Mouse (Mus musculus) stomach, embryonic 14.5 days (tissue): Measurements from ENCODE around the gene Zbtb8b. TPM values are rescaled to one million over a fixed set of nuclear protein-coding genes. Genes with fewer than 3 reads are reported as not detected.
"Not testable (repeated sequence)": the region's sequence is repeated elsewhere in the genome, so short reads cannot be mapped to it uniquely, and the experiment has no call there.

Source experiments
- ATAC-seq: fragments of 200-750 bp; cut with Nextera tagmentation; 2 replicates; pipeline ENCODE4 v1.8.0; 2017; ENCODE audit warnings: low read depth, moderate TSS enrichment; ENCODE audit not compliant: insufficient number of reproducible peaks, insufficient read depth, low FRiP score
- H3K27ac ChIP-seq: fragments of 300-500 bp; sonication (generic); 2 replicates; pipeline ENCODE4 v1.5.1; 2014; ENCODE audit warnings: mild to moderate bottlenecking, low read length, moderate library complexity, mixed read lengths
- H3K27me3 ChIP-seq: fragments of 300-500 bp; sonication (generic); 2 replicates; pipeline ENCODE4 v1.6.1; 2014; ENCODE audit warnings: low read length, control low read depth, mixed read lengths; ENCODE audit not compliant: control insufficient read depth, insufficient read depth
- H3K36me3 ChIP-seq: fragments of 300-500 bp; sonication (generic); 2 replicates; pipeline ENCODE4 v1.6.1; 2014; ENCODE audit warnings: mild to moderate bottlenecking, control low read depth, low read length, moderate library complexity, mixed read lengths; ENCODE audit not compliant: control insufficient read depth, insufficient read depth
- H3K4me1 ChIP-seq: fragments of 300-500 bp; sonication (generic); 2 replicates; pipeline ENCODE4 v1.6.1; 2014; ENCODE audit warnings: low read length, control low read depth, mixed read lengths; ENCODE audit not compliant: control insufficient read depth, insufficient read depth
- H3K4me2 ChIP-seq: fragments of 300-500 bp; sonication (generic); replicated peaks from 2 replicates; pipeline ENCODE4 v1.6.1; 2014; ENCODE audit warnings: low read depth, low read length, control low read depth
- H3K4me3 ChIP-seq: fragments of 300-500 bp; sonication (generic); 2 replicates; pipeline ENCODE4 v1.5.1; 2014; ENCODE audit warnings: low read depth, low read length, control low read depth
- H3K9ac ChIP-seq: fragments of 300-500 bp; sonication (generic); replicated peaks from 2 replicates; pipeline ENCODE4 v1.6.1; 2014; ENCODE audit warnings: low read depth, mild to moderate bottlenecking, control low read depth, low read length, moderate library complexity, mixed read lengths
- H3K9me3 ChIP-seq: fragments of 300-500 bp; sonication (generic); 2 replicates; pipeline ENCODE4 v1.6.1; 2016; ENCODE audit warnings: low read depth, low read length, control low read depth; ENCODE audit not compliant: control insufficient read depth
- WGBS: fragments of 180-500 bp; shearing (Covaris S2); extraction: QIAGEN DNeasy Blood & Tissue Kit; methylation state at CpG from one replicate; pipeline ENCODE4 v1.1.7; 2014; 5-methylcytosine and 5-hydroxymethylcytosine counted together
- polyA plus RNA-seq: library from polyadenylated mRNA; unstranded; fragments of >200 nt; fragmentation: Nextera tagmentation; extraction: Ambion mirVana; gene quantifications from 2 replicates; pipeline ENCODE4 v1.2.1, GENCODE M21; 2014

Zbtb8b gene
- polyA plus RNA-seq, 1 experiment from 2014 or later, result 1.1 TPM

- Histone ChIP-seq H3K4me3 (no peak overlapping the region), H3K9me3 (no peaks in the 10 kb centered on the region), H3K9ac (no peak overlapping the region), H3K4me1 (no peaks in the 10 kb centered on the region), H3K36me3 (no peaks in the 10 kb centered on the region), H3K4me2 (no peak overlapping the region), H3K27me3 (no peaks in the 10 kb centered on the region), H3K27ac (no peak overlapping the region)
- ATAC-seq, result no peak
- WGBS, result 84% methylated on average over 6 of the region's 6 CpGs
Measured at GRCm38 (mm10) chr4:129448713-129449112, 8.1 kb upstream of the Zbtb8b start.

DNA sequence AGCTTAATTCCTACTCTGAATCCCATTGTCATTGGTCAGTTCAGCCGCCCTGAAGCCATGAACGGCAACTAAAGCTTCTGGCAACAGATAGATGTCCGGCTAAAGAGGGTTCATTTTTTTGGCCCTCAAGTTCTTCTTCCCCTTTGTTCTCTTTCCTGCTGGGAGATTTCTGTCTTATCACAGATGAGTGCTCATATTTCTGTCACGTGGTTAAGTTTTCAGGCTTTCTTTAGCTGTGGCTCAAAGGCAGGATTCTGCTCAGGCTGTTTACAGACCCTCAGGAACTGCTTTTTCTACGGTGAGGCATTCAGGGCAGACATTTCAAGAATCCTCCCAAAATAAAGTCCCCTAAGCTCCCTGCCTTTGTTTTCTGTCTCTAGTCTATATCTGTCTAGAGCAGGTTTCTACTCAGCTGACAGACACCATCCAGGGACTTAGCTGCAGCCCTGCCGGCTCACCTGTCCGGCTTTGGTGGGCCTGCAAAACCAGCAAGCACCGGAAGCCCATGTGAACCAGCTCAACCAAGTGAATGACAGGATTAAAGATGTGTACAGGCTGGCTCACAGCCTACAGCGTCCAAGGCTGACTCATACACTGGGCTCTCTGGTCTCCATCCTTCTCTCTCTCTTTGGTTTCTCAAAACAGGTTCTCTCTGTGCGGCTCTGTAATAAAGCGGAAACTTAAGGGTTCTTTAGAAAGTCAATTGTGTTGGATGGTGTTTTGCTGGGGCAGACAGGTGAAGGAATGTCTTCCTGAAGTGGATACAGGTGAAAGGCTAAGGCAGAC, 7.3 kb upstream of the Zbtb8b start:
- H3K4me1 ChIP-seq, result no peaks in the 10 kb centered on the region
- no peaks in the 10 kb centered on the region for H3K27me3 ChIP-seq
- H3K9ac ChIP-seq, result no peak overlapping the region
- H3K9me3 ChIP-seq, result no peaks in the 10 kb centered on the region
- 71% methylated on average over 11 of the region's 11 CpGs for WGBS
- H3K4me3 ChIP-seq, result no peak overlapping the region
- ATAC-seq, result no peak
- H3K36me3 ChIP-seq, result no peaks in the 10 kb centered on the region
- H3K4me2 ChIP-seq, result no peak overlapping the region
- H3K27ac ChIP-seq, result no peak overlapping the region; the same call in 1 of the 2 replicates

- no peak overlapping the region for H3K27ac ChIP-seq
- H3K9ac ChIP-seq, result no peak overlapping the region
- no peak overlapping the region for H3K4me2 ChIP-seq
- no peak for ATAC-seq
- 76% methylated on average over 8 of the region's 8 CpGs for WGBS
- no peaks in the 10 kb centered on the region for H3K9me3 ChIP-seq
- H3K4me3 ChIP-seq, result no peak overlapping the region
- H3K27me3 ChIP-seq, result no peaks in the 10 kb centered on the region
- no peaks in the 10 kb centered on the region for H3K36me3 ChIP-seq
- H3K4me1 ChIP-seq, result no peaks in the 10 kb centered on the region
Measured at GRCm38 (mm10) chr4:129447360-129447759, 6.7 kb upstream of the Zbtb8b start.

DNA sequence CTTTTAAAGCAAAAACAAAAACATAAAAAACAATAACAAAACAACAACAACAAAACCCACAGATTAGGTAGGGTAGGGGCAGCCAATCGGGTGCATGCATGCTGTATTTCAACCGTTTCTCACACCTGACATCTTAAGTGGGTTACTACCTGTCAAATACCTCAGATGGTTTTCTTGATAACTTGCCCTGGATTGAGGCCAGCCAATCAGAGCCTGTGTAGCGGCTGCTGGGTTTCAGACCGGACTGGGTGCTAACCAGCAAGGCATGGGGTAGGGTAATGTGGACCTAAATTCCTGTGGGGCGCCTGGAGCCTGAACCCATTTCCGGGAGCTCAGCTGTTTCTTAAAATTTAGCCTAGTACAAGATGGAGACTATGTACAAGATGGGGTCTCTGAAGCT, 492 bp upstream of the Zbtb8b start:
- no peak overlapping the region for H3K27ac ChIP-seq
- H3K9me3 ChIP-seq, result no peaks in the 10 kb centered on the region
- H3K27me3 ChIP-seq, result peaks cover 12% of the 10 kb centered on the region; the same call in 1 of the 2 replicates
- H3K4me1 ChIP-seq, result peaks cover 3% of the 10 kb centered on the region; the same call in 1 of the 2 replicates
- H3K4me2 ChIP-seq, result peak overlapping the region; percentile 54
- ATAC-seq, result no peak
- 36% methylated on average over 6 of the region's 6 CpGs for WGBS
- no peak overlapping the region for H3K9ac ChIP-seq
- H3K4me3 ChIP-seq, result peak overlapping the region; percentile 41; the same call in 1 of the 2 replicates
- no peaks in the 10 kb centered on the region for H3K36me3 ChIP-seq

DNA sequence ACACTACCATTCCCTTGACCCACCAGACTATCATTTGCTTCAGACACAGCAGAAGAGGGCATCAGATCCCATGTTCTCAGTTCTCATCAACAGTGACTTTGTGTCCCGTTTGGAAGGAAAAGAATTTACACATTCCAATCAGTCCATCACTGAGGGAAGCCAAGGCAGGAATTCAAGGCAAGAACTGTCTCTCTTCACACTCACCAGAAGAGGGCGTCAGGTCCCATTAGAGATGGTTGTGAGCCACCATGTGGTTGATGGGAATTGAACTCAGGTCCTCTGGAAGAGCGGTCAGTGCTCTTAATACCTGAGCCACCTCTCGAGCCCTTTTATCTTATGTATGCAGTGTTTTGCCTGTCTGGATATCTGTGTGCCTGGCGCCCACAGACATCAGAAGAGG, 22.3 kb downstream of the Zbtb8b start:
- no peak overlapping the region for H3K4me2 ChIP-seq
- no peaks in the 10 kb centered on the region for H3K4me1 ChIP-seq
- no peaks in the 10 kb centered on the region for H3K9me3 ChIP-seq
- H3K36me3 ChIP-seq, result no peaks in the 10 kb centered on the region
- H3K9ac ChIP-seq, result no peak overlapping the region
- no peak overlapping the region for H3K27ac ChIP-seq
- no peaks in the 10 kb centered on the region for H3K27me3 ChIP-seq
- H3K4me3 ChIP-seq, result no peak overlapping the region
- WGBS, result 73% methylated on average over 5 of the region's 5 CpGs
- no peak for ATAC-seq

DNA sequence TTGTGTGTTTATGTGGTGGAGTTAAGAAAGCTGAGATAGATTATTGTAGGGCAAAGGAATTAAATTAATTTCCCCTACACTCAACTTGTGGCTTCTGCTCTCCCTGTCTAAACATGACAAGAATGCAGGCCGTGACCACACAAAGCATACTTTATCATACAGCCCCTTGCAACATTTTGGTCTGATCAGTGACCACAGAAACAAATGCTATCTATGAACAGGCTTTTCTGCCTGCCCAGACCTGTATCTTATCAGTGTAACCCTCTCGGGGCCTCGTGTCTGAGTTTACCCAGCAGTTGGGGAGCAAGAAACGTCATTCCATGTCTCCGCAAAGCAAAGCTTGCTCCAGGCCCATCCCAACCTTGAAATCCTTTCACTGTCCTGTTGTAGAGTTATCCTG, 24.2 kb downstream of the Zbtb8b start:
- Histone ChIP-seq H3K4me1 (no peaks in the 10 kb centered on the region), H3K27me3 (no peaks in the 10 kb centered on the region), H3K9ac (no peak overlapping the region), H3K9me3 (no peaks in the 10 kb centered on the region), H3K4me2 (no peak overlapping the region), H3K36me3 (no peaks in the 10 kb centered on the region), H3K4me3 (no peak overlapping the region), H3K27ac (no peak overlapping the region)
- 51% methylated on average over 5 of the region's 5 CpGs for WGBS
- no peak for ATAC-seq

DNA sequence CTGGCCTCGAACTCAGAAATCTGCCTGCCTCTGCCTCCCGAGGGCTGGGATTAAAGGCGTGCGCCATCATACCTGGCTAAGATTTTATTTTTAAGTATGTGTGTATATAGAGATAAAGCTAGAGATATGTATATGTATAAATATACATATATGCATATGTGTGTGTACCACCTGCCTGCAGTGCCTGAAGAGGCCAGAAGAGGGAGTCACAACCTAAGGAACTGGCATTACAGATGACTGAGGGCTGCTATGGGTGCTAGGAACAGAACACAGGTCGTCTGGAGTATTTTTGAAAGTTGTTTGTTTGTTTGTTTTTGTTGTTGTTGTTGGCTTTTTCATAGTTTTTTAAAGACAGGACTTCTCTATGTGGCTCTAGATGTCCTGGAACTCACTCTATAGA, 24.8 kb downstream of the Zbtb8b start:
- no peak overlapping the region for H3K9ac ChIP-seq
- H3K9me3 ChIP-seq, result no peaks in the 10 kb centered on the region
- H3K27ac ChIP-seq, result no peak overlapping the region
- ATAC-seq, result no peak
- no peak overlapping the region for H3K4me3 ChIP-seq
- H3K27me3 ChIP-seq, result no peaks in the 10 kb centered on the region
- WGBS, result 91% methylated on average over 5 of the region's 5 CpGs
- no peaks in the 10 kb centered on the region for H3K36me3 ChIP-seq
- no peak overlapping the region for H3K4me2 ChIP-seq
- no peaks in the 10 kb centered on the region for H3K4me1 ChIP-seq

DNA sequence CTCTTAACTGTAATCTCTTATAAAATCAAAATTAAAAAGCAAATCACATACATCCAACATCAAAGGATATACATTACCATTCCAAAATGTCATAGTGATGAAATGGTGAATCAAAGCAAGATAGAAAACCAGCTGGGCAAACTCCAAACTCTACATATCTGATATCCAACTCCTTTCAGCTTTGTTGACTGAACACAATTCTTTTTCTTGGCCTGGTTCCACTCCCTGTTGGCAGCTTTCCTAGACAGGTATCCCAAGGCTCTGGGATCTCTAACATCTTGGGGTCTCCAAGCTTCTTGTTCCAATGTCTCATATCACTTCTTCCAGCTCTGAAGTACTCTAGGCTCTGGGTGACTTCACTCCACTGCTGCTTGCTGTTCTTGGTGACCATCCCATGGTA, 29.7 kb downstream of the Zbtb8b start:
- no peak for ATAC-seq
- Histone ChIP-seq H3K9me3 (no peaks in the 10 kb centered on the region), H3K9ac (no peak overlapping the region), H3K27me3 (no peaks in the 10 kb centered on the region), H3K4me3 (no peak overlapping the region), H3K27ac (no peak overlapping the region), H3K4me2 (no peak overlapping the region), H3K36me3 (no peaks in the 10 kb centered on the region), H3K4me1 (0 out of 2 replicates have a peak, but pooled peaks cover 4% of the 10 kb centered on the region)

GRCm38 (mm10) chr4:129410532-129410931, 30.1 kb downstream of the Zbtb8b start:
- not testable (repeated sequence) for H3K9ac ChIP-seq, H3K27me3 ChIP-seq, H3K4me2 ChIP-seq, H3K4me1 ChIP-seq, H3K9me3 ChIP-seq, H3K4me3 ChIP-seq, H3K36me3 ChIP-seq, ATAC-seq, H3K27ac ChIP-seq
- WGBS, result 83% methylated on average over 3 of the region's 3 CpGs
